Mouse (Mus musculus): ENCODE results near the gene Ocrl.

Ocrl gene

DNA sequence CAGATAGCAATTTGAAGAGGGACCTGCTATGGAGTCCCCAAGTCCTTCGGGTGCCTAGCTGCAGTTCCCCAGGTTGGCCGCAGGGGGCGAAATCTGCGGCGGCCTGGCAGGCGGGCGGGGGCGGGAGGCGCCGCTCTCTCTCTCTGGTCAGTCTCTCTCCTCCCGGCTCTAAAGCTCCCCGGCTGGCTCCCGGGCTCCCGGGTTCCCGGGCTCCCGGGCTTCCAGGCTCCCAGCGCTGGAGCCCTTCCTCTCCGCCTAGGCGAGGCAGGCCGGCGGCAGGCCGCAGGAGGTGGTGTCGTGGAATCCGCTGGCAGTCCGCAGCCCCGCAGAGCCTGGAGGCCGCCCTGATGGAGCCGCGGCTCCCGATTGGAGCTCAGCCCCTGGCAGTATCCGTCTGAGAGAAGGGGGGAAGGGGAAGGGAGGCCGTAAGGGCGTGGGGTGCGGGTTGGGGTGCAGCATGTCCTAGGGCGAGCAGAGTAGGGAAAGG lies at the start of gene Ocrl:
TSS of gene Ocrl (plus strand) at position 82 of the 487 bp plus-strand sequence.
- no peak for TF ChIP-seq GATA4 (IDR thresholded peaks at IDR 0.05; ENCODE audit: insufficient replicate concordance, low read length)

DNA sequence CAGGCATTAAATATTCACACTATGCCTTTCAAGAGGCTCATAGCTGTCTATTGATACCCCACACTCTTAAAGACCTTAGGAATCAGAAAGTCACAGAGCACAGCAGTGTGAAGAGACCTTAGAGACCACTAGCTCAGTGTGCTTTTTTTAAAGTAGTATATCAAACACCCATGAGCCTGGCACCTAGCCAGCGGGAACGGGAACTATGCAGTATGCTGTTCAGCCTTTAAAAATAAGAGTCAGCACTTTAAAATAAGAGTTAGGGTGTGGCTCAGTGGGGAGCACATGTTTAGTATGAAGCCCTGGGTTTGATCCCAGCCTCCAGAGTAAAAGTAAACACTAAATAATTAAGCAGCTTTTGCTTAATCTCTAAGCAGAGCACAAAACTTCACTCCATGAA lies 32.1 kb upstream of the Ocrl start:
- no peak for TF ChIP-seq GATA4 (IDR thresholded peaks at IDR 0.05; ENCODE audit: insufficient replicate concordance, low read length)

DNA sequence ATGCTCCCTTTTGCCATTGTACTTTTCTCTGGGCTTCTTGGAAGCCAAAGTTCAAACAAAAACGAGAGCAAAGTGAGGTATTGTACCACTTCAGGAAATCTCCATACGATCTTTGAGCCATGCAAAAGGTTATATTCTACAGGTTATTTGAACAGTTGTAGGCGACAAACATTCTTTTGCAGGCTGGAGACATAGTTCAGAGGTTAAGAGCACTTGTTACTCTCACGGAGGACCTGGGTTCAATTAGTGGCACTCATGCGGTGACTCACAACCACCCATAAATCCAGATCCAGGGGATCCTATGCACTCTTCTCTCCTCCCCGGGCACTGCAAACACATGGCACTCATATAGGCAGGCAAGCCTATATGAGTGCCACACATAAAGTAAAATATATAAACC lies 29.4 kb upstream of the Ocrl start:
- no peak for TF ChIP-seq GATA4 (IDR thresholded peaks at IDR 0.05; ENCODE audit: insufficient replicate concordance, low read length)

DNA sequence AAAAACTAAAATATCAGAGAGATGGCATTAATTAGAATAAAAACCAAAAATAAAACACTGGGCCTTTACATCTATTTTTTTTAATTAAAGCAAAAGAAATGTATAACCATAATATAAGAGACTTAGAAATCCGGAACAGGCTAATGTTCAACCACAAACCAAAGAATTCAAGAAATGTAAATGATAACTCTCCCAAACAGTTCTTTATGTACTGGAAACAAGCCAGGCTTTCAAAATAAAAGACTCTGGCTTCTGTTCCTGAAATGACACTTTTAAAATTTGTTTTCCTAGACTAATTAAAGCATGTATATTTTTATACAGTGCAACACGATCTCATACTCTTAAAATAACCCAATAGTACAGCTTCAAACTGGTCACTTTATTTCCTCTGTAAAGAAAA lies 24.8 kb upstream of the Ocrl start:
- TF ChIP-seq GATA4 (IDR thresholded peaks at IDR 0.05; ENCODE audit: insufficient replicate concordance, low read length) = no peak

DNA sequence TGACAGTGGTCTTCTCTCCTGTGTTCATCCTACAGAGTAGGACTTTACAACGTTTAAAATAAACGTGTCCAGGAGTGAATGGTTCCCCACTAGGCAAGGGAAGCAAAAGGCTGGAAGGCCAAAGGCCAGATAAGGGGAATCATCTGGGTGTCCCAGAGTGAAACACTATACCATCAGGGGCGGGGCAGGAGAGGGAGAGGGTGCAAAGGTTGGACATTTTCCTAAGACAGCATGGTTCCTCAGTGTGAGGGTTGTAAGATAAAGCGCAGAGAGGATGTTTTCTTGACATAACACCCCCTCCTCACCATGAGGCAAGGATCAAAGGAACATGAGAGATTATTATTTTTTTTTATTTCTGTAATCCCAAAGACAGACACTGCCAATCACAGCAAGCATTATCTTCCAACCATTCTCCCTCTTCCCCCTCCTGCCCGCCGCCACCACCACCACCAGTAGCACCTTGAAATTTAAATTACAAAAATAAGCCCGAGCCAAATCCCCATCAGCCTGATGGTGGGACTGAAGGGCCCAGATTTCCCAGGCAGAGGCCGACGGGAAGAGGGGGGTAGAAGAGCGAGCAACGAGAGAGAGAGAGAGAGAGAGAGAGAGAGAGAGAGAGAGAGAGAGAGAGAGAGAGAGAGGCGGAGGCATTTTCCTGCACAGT lies 20.8 kb upstream of the Ocrl start:
- TF ChIP-seq GATA4 (IDR thresholded peaks at IDR 0.05; ENCODE audit: insufficient replicate concordance, low read length) = no peak

DNA sequence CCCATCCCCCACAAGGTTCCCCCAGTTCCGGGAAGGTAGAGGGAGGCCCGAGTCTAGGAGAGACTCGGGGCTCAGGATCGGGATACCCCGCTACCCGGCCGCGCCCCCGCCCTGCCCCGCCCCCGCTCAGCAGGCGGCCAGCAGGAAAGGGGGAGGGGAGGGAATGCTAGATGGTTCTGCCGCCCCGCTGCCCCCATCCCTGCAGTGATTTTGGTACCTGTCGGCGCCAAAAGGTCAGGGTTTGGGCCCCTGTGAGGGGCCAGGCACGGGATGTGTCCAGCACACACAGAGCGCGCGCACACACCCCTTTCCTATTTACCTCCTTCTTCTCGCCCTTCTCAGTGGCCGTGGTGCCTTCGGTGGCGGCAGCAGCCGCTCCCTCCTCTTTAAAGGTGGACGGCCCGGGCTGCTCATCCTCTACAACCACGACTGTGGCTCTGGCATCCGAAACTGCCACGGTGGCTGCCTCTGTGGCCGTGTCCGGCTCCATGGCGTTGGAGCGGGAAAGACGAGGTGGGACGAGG lies 20.2 kb upstream of the Ocrl start:
- TF ChIP-seq GATA4 (IDR thresholded peaks at IDR 0.05; ENCODE audit: insufficient replicate concordance, low read length) = no peak

DNA sequence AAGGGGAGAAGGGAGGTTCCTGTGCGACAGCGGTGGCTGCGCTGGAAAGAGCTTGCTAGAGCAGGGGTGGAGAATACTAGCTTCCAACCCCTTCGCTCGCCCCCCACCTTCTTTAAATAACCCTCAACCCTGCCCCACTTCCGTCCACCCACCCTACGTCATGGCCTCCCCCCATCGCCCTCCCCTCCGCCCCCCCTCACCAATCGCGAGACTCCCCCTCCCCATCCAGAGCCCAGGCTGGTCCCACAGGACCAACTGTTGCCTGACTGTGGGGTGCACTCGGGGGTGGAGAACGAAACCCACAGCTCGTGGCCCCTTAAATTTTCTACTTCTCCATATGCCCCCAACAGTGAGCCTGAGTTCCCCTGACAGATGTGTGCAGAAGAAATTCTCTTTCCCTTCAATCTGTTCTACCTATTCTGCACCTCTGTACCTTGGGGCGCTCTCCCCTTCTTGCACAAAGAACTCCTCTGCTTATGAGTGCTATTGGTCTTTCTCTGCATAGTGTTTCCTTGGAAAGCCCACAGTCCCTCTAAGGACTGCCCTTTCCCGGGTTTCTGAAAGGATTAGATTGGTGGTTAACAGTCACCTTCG lies 19.7 kb upstream of the Ocrl start, which contains the start of gene Smarca1:
TSS of gene Smarca1 (minus strand) at position 544 of the 594 bp plus-strand sequence.
- no peak for TF ChIP-seq GATA4 (IDR thresholded peaks at IDR 0.05; ENCODE audit: insufficient replicate concordance, low read length)

DNA sequence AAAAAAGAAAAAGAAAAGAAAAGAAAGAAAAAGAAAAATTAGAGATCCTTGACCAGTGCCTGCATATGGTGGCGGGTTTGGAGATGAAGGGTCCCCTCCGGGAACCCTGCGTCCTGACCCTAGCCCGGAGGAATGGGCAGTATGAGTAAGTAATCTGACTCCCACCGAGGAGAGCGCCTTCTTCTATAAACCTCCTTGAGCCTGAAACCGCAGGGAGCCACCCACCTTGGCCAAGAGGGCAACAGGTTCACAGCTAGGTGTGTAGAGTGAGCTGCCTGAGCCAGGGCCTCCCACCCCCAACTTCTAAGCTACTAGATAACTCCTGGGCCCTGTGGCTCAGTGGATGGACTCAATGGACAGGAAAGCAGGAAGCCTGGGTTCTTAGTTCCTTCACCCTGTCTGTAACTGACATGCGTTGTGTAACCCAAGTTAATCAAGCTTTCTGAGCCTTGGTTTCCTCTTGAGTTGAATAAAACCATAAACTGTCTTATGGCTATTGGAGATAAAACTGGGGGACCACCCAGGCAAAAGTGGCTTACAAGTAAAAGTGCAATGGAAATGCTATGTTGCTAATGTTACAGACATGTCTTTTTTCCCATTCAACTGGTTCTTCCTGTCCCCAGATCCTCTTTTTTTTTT lies 836 bp downstream of the Ocrl start:
- no peak for TF ChIP-seq GATA4 (IDR thresholded peaks at IDR 0.05; ENCODE audit: insufficient replicate concordance, low read length)

DNA sequence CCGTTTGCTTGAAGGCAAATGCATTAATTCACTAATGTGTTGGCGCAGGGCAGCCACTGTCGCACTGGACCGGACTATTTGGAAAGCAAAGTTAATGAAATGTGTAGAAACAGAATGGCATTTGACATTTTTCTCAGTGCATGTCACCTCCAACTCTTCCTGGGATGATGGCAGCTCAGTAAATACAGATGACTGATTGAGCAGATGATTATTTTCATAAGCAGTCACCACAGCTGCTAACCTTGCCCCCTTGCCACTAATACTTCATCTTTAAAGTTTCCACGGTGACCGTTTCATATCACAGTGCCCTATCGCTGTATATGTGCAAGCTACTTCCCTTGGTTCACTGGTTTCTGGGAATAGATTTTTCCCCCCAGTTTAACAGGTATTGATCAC lies 1.4 kb downstream of the Ocrl start:
- TF ChIP-seq GATA4 (IDR thresholded peaks at IDR 0.05; ENCODE audit: insufficient replicate concordance, low read length) = no peak

DNA sequence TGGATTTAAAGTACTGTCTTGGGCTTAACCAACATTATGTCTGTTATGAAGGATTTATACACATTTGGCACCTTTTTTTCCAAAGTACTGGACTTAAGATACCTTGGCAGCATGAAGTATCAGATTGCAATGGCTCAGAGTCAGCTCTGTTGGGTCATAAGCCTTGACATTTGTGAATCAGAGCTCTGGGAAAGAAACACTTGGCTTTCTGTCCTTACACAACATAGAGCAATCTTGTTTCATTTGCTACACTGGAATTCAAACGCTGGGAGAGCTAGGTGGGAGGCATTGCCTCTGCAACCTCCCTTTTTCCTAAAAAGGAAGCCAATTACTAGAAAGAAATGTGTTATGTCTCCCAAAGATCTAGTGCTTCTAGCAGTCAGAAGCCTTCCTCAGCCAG lies 4.6 kb downstream of the Ocrl start:
- no peak for TF ChIP-seq GATA4 (IDR thresholded peaks at IDR 0.05; ENCODE audit: insufficient replicate concordance, low read length)

DNA sequence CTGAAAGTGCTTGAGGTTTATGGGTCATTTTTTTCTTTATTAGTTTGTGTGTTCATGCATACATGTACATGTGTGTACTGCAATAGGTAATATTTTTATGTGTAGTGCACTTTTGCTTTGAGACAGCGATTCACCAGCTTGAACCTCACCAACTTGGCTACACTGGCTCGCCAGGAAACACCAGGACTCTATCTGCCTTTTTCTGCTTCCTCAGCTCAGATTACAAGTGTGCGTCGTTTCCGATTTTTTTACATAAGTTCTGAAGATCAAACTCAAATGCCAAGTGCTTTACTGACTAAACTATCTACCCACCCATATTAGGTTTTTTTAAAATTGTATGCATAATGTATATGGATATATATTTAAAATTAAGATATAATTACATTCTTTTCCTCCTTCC lies 8.4 kb downstream of the Ocrl start:
- no peak for TF ChIP-seq GATA4 (IDR thresholded peaks at IDR 0.05; ENCODE audit: insufficient replicate concordance, low read length)

DNA sequence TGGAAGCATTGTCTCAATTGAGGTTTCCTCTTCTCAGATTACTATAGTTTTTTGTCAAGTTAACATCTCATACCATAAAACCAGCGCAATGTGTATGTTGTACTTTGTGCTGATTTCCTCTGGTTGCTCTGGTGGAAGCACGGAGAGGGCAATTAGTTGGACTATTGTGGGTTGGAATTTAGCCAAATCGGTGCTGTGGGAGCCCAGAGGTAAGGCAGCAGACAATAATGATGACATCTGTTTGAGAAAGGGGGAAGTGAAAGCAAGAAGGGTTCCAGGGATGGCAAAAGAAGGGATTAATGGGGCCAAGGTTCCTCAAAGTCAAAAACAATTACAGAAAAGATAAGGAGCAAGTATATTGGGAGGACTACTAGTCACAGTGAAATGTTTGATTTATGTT lies 15.8 kb downstream of the Ocrl start:
- no peak for TF ChIP-seq GATA4 (IDR thresholded peaks at IDR 0.05; ENCODE audit: insufficient replicate concordance, low read length)

DNA sequence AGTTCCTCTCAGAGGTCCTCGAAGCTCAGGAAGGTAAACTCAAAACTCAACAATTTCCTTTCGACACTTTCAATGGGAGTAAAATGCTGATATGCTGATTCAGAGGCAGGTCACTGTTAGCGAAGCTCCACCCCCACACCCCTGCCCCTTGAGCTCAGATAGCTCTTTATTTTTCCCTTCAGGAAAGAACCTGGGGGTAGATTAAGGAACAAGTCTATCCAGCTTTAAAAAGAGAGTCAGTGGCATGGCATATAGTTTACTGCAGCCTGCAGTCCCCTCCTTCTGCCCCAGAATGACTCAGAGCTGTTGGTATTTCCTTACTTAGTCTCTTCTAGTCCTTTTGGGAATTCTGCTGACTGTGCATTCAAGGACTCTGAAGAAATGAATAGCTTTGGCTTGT lies 18.3 kb downstream of the Ocrl start:
- no peak for TF ChIP-seq GATA4 (IDR thresholded peaks at IDR 0.05; ENCODE audit: insufficient replicate concordance, low read length)

DNA sequence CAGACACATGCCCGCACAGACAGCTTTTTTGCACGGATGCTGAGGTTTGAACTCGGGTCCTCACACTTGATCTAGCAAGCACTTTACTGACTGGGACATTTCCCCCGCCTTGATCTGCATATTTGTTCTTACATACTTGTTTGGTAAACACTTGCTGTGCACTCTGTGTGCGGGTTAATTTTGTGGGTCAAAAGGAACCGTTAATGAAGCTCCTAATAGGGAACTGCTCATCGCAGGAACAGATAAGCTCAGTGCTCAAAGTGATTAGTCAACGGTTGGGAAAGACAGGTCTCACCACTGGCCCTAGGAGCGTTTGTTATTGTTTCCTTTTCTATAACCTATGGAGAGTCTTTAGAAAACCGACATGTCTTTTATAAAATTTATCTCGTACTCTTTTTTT lies 22.2 kb downstream of the Ocrl start:
- no peak for TF ChIP-seq GATA4 (IDR thresholded peaks at IDR 0.05; ENCODE audit: insufficient replicate concordance, low read length)

DNA sequence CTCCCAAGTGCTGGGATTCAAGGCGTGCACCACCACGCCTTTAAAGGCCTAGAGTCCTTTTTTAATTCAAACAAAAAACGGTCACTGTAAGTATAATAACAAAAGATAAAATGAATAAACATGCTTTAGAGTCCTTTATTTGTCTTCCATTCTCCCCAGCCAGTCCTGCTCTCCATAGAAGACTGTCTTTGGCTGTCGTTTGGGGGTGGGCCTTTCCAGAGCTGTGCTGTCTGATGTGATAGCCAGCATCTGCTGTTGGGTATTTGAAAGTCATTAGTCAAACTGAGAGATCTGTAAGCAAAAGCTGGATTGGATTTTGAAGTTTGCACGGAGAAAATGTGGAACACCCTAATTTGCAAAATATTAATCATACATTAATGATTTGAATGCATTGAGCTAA lies 24.7 kb downstream of the Ocrl start:
- no peak for TF ChIP-seq GATA4 (IDR thresholded peaks at IDR 0.05; ENCODE audit: insufficient replicate concordance, low read length)

DNA sequence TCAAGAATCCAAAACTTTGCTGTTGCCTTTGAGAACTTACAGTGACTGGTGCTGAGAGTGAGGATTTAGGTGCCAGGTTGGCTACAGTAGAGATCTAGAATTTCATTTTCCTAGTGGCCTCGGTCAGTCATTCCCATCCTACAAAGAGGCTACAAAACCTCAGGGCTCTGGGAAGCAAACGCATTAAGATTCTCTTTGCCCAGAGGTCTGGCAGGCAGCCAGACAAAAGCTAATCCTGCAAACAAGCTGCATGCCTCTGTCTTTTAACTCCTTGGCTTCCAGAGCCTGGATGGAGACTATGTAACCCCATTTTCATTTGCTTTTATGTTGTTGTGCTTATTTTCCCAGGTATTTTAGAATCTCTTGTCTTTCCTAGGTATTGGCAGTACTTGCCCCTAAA lies 25.6 kb downstream of the Ocrl start:
- no peak for TF ChIP-seq GATA4 (IDR thresholded peaks at IDR 0.05; ENCODE audit: insufficient replicate concordance, low read length)

All from liver, adult (tissue).